Mouse (Mus musculus) liver, embryonic 14.5 days (tissue): ENCODE data around the gene Nuak1. TPM values are rescaled to one million over a fixed set of nuclear protein-coding genes. Genes with fewer than 3 reads are reported as not detected.

ENCODE experiments used
- ATAC-seq: fragments of 200-750 bp; cut with Nextera tagmentation; 2 replicates; pipeline ENCODE4 v1.8.0; 2017; ENCODE audit warnings: moderate number of reproducible peaks, mild to moderate bottlenecking, moderate library complexity; ENCODE audit not compliant: insufficient read depth
- DNase-seq, 3 experiments: peaks; one replicate each; pipeline ENCODE4 v3.0.0-alpha.2; 2012 to 2013; ENCODE audit warnings: low read depth in 3 of 3, low spot score in 3 of 3
- H3K27ac ChIP-seq: fragments of 300-500 bp; sonication (generic); 2 replicates; pipeline ENCODE4 v1.5.1; 2014; ENCODE audit warnings: moderate library complexity, mild to moderate bottlenecking, control low read depth, inconsistent platforms
- H3K27me3 ChIP-seq: fragments of 300-500 bp; sonication (generic); 2 replicates; pipeline ENCODE4 v1.6.1; 2014; ENCODE audit warnings: mild to moderate bottlenecking, low read length, moderate library complexity; ENCODE audit not compliant: control insufficient read depth, insufficient read depth
- H3K36me3 ChIP-seq: fragments of 300-500 bp; sonication (generic); replicated peaks from 2 replicates; pipeline ENCODE4 v1.6.1; 2014; ENCODE audit warnings: low read depth; ENCODE audit not compliant: control insufficient read depth, insufficient read depth
- H3K4me1 ChIP-seq, 2 experiments: fragments of 200-500 bp in 1 of 2; fragments of 300-500 bp in 1 of 2; sonication (generic) in 1 of 2; replicated peaks; 2 replicates each; pipeline ENCODE4 v1.6.1; 2012 to 2014; ENCODE audit warnings: antibody characterized with exemption in 1 of 2, inconsistent platforms in 1 of 2, low read length in 1 of 2; ENCODE audit not compliant: control insufficient read depth in 2 of 2, insufficient read depth in 2 of 2
- H3K4me2 ChIP-seq: fragments of 300-500 bp; sonication (generic); 2 replicates; pipeline ENCODE4 v1.6.1; 2014; ENCODE audit warnings: low read depth, mild to moderate bottlenecking, control low read depth, moderate library complexity
- H3K4me3 ChIP-seq, 2 experiments: fragments of 200-500 bp in 1 of 2; fragments of 300-500 bp in 1 of 2; sonication (generic) in 1 of 2; 2 replicates each; pipeline ENCODE4 v1.5.1; 2012 to 2014; ENCODE audit warnings: low read depth in 2 of 2, low read length in 2 of 2, mild to moderate bottlenecking in 2 of 2, control low read depth in 1 of 2, inconsistent platforms in 1 of 2, moderate library complexity in 1 of 2; ENCODE audit not compliant: insufficient read depth in 1 of 2
- H3K9ac ChIP-seq: fragments of 300-500 bp; sonication (generic); replicated peaks from 2 replicates; pipeline ENCODE4 v1.6.1; 2014; ENCODE audit warnings: mild to moderate bottlenecking, control low read depth, moderate library complexity
- H3K9me3 ChIP-seq: fragments of 300-500 bp; sonication (generic); 2 replicates; pipeline ENCODE4 v1.6.1; 2016; ENCODE audit warnings: low read length, mixed read lengths; ENCODE audit not compliant: control insufficient read depth
- CTCF ChIP-seq: IDR thresholded peaks from 2 replicates; pipeline ENCODE4 v1.5.1; 2016; ENCODE audit warnings: antibody characterized with exemption, low read depth, control low read depth
- EP300 ChIP-seq: IDR thresholded peaks from 2 replicates; pipeline ENCODE4 v1.6.1; 2016; ENCODE audit warnings: antibody characterized with exemption, low read depth
- WGBS: fragments of 180-500 bp; shearing (Covaris S2); extraction: QIAGEN DNeasy Blood & Tissue Kit; methylation state at CpG from one replicate; pipeline ENCODE4 v1.1.7; 2014; ENCODE audit not compliant: insufficient replicate concordance; 5-methylcytosine and 5-hydroxymethylcytosine counted together
- polyA plus RNA-seq, 2 experiments: library from polyadenylated mRNA; depleted of rRNA in 1 of 2; stranded (reverse) in 1 of 2; unstranded in 1 of 2; fragments of >200 nt; fragmentation: Nextera tagmentation in 1 of 2; extraction: Ambion mirVana in 1 of 2; gene quantifications; 2 replicates each; pipeline versions ENCODE4 v1.2.1 to v1.2.3; 2012 to 2014

The Nuak1 gene
- polyA plus RNA-seq, 2 experiments, result 0.03 to 0.42 TPM

- Histone ChIP-seq H3K9me3 (no peaks in the 10 kb centered on the region), H3K4me1 (peaks cover 0 to 4% of the 10 kb centered on the region in 2 experiments; a peak in 2 of 4 replicates), H3K4me2 (no peak overlapping the region), H3K9ac (no peak overlapping the region), H3K4me3 (no peak overlapping the region), H3K27ac (no peak overlapping the region), H3K36me3 (no peaks in the 10 kb centered on the region), H3K27me3 (no peaks in the 10 kb centered on the region)
- 63% methylated on average over 6 of the region's 6 CpGs for WGBS
- no peak for TF ChIP-seq CTCF
- no peak for TF ChIP-seq EP300
- DNase-seq, result no peak
- no peak for ATAC-seq
Measured at GRCm38 (mm10) chr10:84420589-84420988, 19.8 kb downstream of the Nuak1 start.

DNA sequence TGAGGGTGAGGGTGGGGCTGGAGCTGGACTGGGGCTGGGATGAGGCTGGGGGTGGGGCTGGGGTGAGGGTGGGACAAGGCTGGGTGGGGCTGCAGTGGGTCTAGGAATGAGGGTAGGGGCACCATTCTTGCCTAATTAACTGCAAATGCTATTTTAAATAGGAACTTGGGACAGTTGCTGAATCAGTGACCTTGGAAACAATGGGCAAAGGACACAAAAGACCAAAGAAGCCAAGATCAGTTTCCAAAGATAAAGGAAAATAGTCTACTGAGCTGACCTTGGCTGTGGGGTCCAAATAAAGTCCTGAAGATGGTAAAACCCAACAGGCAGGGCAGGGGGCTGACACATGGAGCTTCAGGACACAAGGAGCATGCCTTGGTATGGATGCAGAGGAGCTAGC, 22.0 kb downstream of the Nuak1 start:
- DNase-seq (no peak), ATAC-seq (no peak)
- no peak overlapping the region for H3K27ac ChIP-seq
- H3K9me3 ChIP-seq, result no peaks in the 10 kb centered on the region
- no peak overlapping the region for H3K9ac ChIP-seq
- TF ChIP-seq CTCF, result no peak
- no peak for TF ChIP-seq EP300
- no peak overlapping the region for H3K4me3 ChIP-seq
- no peaks in the 10 kb centered on the region for H3K36me3 ChIP-seq
- no peaks in the 10 kb centered on the region for H3K27me3 ChIP-seq
- H3K4me2 ChIP-seq, result no peak overlapping the region
- H3K4me1 ChIP-seq, result no peaks in the 10 kb centered on the region

- 74% methylated on average over 8 of the region's 8 CpGs for WGBS
- Histone ChIP-seq H3K4me3 (no peak overlapping the region), H3K27me3 (no peaks in the 10 kb centered on the region), H3K4me1 (no peaks in the 10 kb centered on the region), H3K9me3 (no peaks in the 10 kb centered on the region), H3K36me3 (no peaks in the 10 kb centered on the region), H3K27ac (no peak overlapping the region), H3K9ac (no peak overlapping the region), H3K4me2 (no peak overlapping the region)
- TF ChIP-seq EP300, result no peak
- no peak for TF ChIP-seq CTCF
- DNase-seq (no peak), ATAC-seq (no peak)
Measured at GRCm38 (mm10) chr10:84416752-84417151, 23.6 kb downstream of the Nuak1 start.

GRCm38 (mm10) chr10:84414981-84415700, 25.3 kb downstream of the Nuak1 start:
- H3K36me3 ChIP-seq, result no peaks in the 10 kb centered on the region
- H3K4me1 ChIP-seq, result no peaks in the 10 kb centered on the region
- no peak overlapping the region for H3K27ac ChIP-seq
- no peak for ATAC-seq
- no peaks in the 10 kb centered on the region for H3K9me3 ChIP-seq
- TF ChIP-seq CTCF (no peak), EP300 (no peak)
- 62% methylated on average over 8 of the region's 8 CpGs for WGBS
- H3K27me3 ChIP-seq, result no peaks in the 10 kb centered on the region
- DNase-seq, result no peak
- H3K4me2 ChIP-seq, result no peak overlapping the region
- H3K9ac ChIP-seq, result no peak overlapping the region
- no peak overlapping the region for H3K4me3 ChIP-seq

GRCm38 (mm10) chr10:84413310-84413709, 27.1 kb downstream of the Nuak1 start:
- no peak overlapping the region for H3K27ac ChIP-seq
- no peak for DNase-seq
- H3K9ac ChIP-seq, result no peak overlapping the region
- no peak overlapping the region for H3K4me3 ChIP-seq
- no peak for ATAC-seq
- H3K27me3 ChIP-seq, result no peaks in the 10 kb centered on the region
- 55% methylated on average over 6 of the region's 6 CpGs for WGBS
- H3K4me2 ChIP-seq, result no peak overlapping the region
- peaks cover 0 to 3% of the 10 kb centered on the region in 2 experiments; a peak in 1 of 4 replicates for H3K4me1 ChIP-seq
- no peaks in the 10 kb centered on the region for H3K36me3 ChIP-seq
- H3K9me3 ChIP-seq, result no peaks in the 10 kb centered on the region
- TF ChIP-seq CTCF, result no peak
